Mouse (Mus musculus) spleen, adult 2 months (tissue): ENCODE data around the gene Arpc2. TPM values are rescaled to one million over a fixed set of nuclear protein-coding genes. Genes with fewer than 3 reads are reported as not detected.

ENCODE experiments used
- DNase-seq, 2 experiments: peaks; one replicate each; pipeline versions ENCODE4 v3.0.0 to v3.0.0-alpha.2; 2012 to 2021; ENCODE audit warnings: low spot score in 2 of 2, low read depth in 1 of 2
- H3K27ac ChIP-seq: fragments of 200-500 bp; 2 replicates; pipeline ENCODE4 v1.5.1; 2012; ENCODE audit warnings: low read length, inconsistent platforms; ENCODE audit not compliant: insufficient read depth
- H3K27me3 ChIP-seq: fragments of 200-500 bp; 2 replicates; pipeline ENCODE4 v1.6.1; 2012; ENCODE audit warnings: mild to moderate bottlenecking, moderate library complexity, low read length, inconsistent platforms; ENCODE audit not compliant: control insufficient read depth, insufficient read depth
- H3K36me3 ChIP-seq: fragments of 200-500 bp; 2 replicates; pipeline ENCODE4 v1.6.1; 2012; ENCODE audit warnings: mild to moderate bottlenecking, low read length, inconsistent platforms; ENCODE audit not compliant: control insufficient read depth, insufficient read depth
- H3K4me1 ChIP-seq: fragments of 200-500 bp; 2 replicates; pipeline ENCODE4 v1.6.1; 2011; ENCODE audit warnings: inconsistent platforms; ENCODE audit not compliant: control insufficient read depth, insufficient read depth, insufficient read length
- H3K4me3 ChIP-seq: fragments of 200-500 bp; 2 replicates; pipeline ENCODE4 v1.5.1; 2011; ENCODE audit warnings: mild to moderate bottlenecking, inconsistent platforms; ENCODE audit not compliant: insufficient read depth, insufficient read length; ENCODE audit errors: extremely low read depth
- CTCF ChIP-seq: fragments of 200-500 bp; IDR thresholded peaks from 2 replicates; pipeline ENCODE4 v1.5.1; 2011; ENCODE audit warnings: mild to moderate bottlenecking, inconsistent platforms; ENCODE audit not compliant: insufficient read depth, insufficient read length, insufficient replicate concordance; ENCODE audit errors: extremely low read depth
- POLR2A ChIP-seq: fragments of 200-500 bp; IDR thresholded peaks from 2 replicates; pipeline ENCODE4 v1.6.1; 2011; ENCODE audit warnings: low read depth, low read length, inconsistent platforms
- WGBS: fragments of 180-500 bp; shearing (Covaris S2); methylation state at CpG from one replicate; pipeline ENCODE4 v1.1.7; 2018; 5-methylcytosine and 5-hydroxymethylcytosine counted together
- polyA plus RNA-seq: library from polyadenylated mRNA; depleted of rRNA; stranded (reverse); fragments of >200 nt; gene quantifications from 2 replicates; pipeline ENCODE4 v1.2.3, GENCODE M21; 2012; rRNA removed

The Arpc2 gene
- polyA plus RNA-seq, 1 experiment: 186 TPM

DNA sequence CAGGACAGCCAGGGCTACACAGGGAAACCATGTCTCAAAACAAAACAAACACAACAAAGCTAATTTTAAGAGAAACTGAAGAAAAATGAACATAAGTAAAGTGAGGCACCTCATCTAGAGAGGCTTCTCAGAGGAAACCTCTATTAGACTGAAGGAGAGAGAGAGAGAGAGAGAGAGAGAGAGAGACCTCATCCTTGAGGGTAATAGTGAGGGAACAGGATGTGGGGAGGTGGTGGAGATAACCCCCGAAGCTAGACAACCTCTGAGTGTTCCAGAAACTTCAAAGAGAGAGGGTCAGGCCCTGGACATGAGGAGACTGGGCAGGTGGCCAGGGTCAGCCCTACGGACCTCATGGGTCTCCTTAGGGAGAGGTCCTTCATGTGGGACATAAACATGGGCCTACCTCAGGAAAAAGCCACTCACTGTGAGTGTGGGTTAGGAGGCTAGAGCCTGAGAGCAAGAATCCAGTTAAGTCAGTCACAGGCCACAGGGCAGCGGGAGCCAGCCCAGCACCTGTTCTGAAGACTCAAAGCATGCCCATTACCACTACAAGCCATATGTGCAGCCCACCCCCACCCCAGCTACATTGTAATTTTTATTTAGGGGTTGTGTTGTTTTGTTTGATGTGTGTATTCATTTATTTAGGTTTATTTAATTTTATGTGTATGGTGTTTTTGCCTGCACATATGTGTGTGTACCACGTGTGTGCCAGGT lies 80.4 kb downstream of the Arpc2 start:
- Histone ChIP-seq H3K4me1 (no peaks in the 10 kb centered on the region), H3K27me3 (no peaks in the 10 kb centered on the region), H3K27ac (no peak overlapping the region), H3K4me3 (no peak overlapping the region), H3K36me3 (no peaks in the 10 kb centered on the region)
- 62% methylated on average over 4 of the region's 4 CpGs for WGBS
- TF ChIP-seq CTCF: no peak
- no peak for TF ChIP-seq POLR2A
- DNase-seq: no peak

Other genes with a start within 250 kb of the Arpc2 start
- 80.4 and 102 TPM in 2 replicates for gene Tns1, start 111.6 kb upstream of the Arpc2 start, polyA plus RNA-seq
- gene Rufy4, start 110.5 kb upstream of the Arpc2 start, polyA plus RNA-seq: 0.41 and 0.67 TPM in 2 replicates
- gene Cxcr2, start 82.1 kb upstream of the Arpc2 start, polyA plus RNA-seq: 11.2 and 11.4 TPM in 2 replicates
- gene Cxcr1, start 41.5 kb upstream of the Arpc2 start, polyA plus RNA-seq: 0.18 and 0.27 TPM in 2 replicates
- gene Gpbar1, start 42.5 kb downstream of the Arpc2 start, polyA plus RNA-seq: 0.08 and 0.14 TPM in 2 replicates
- 102 and 119 TPM in 2 replicates for gene Aamp, start 48.7 kb downstream of the Arpc2 start, polyA plus RNA-seq
- gene Pnkd, start 48.8 kb downstream of the Arpc2 start, polyA plus RNA-seq: 27.5 and 33.8 TPM in 2 replicates
- 60.8 and 66.5 TPM in 2 replicates for gene Tmbim1, start 69.5 kb downstream of the Arpc2 start, polyA plus RNA-seq
- gene Catip, start 126.0 kb downstream of the Arpc2 start, polyA plus RNA-seq: 0.31 and 0.51 TPM in 2 replicates
- 169 and 200 TPM in 2 replicates for gene Slc11a1, start 139.1 kb downstream of the Arpc2 start, polyA plus RNA-seq
- gene Ctdsp1, start 155.4 kb downstream of the Arpc2 start, polyA plus RNA-seq: 96.1 and 114 TPM in 2 replicates
- gene Vil1, start 173.3 kb downstream of the Arpc2 start, polyA plus RNA-seq: not detected in 2 replicates